Mouse (Mus musculus): ENCODE measurements around the gene Cldn16.

DNA sequence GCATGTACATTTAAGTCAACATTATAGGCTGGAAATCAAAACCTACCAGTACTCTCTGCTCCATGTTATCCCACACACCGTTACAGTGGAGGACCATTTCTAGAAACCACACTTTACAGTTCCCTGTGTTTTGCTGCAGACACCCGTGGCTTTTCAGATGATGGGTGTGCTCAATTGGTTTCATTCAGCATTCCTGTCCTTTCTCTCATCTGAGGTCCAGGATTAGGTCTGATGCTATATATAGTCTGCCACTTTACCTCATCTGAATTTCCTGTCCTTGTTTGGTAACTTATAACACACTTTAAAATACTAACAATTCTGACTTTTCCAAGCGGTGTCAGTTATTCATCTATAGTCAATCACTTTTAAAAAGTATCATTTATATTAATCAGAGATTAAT lies 37.8 kb downstream of the Cldn16 start:
- TF ChIP-seq CTCF (IDR thresholded peaks at IDR 0.05; ENCODE audit: borderline replicate concordance, insufficient read depth, low read depth, low read length) (no peak), POLR2A (IDR thresholded peaks at IDR 0.05; ENCODE audit: borderline replicate concordance, insufficient read depth, low read length) (no peak)

Data from cerebellum, adult 2 months (tissue).